Mouse (Mus musculus) heart, embryonic 13.5 days (tissue): ENCODE measurements around the gene Atl2. TPM values are rescaled to one million over a fixed set of nuclear protein-coding genes. Genes with fewer than 3 reads are reported as not detected.

ENCODE experiments used
- ATAC-seq: fragments of 200-750 bp; cut with Nextera tagmentation; 2 replicates; pipeline ENCODE4 v1.8.0; 2017; ENCODE audit warnings: moderate TSS enrichment; ENCODE audit not compliant: insufficient number of reproducible peaks, low FRiP score, low TSS enrichment; ENCODE audit errors: extremely low read depth
- H3K27ac ChIP-seq: fragments of 300-500 bp; sonication (generic); replicated peaks from 2 replicates; pipeline ENCODE4 v1.5.1; 2015; ENCODE audit warnings: moderate library complexity, mild to moderate bottlenecking, inconsistent platforms
- H3K27me3 ChIP-seq: fragments of 300-500 bp; sonication (generic); replicated peaks from 2 replicates; pipeline ENCODE4 v1.6.1; 2015; ENCODE audit warnings: mild to moderate bottlenecking, inconsistent platforms
- H3K36me3 ChIP-seq: fragments of 300-500 bp; sonication (generic); 2 replicates; pipeline ENCODE4 v1.6.1; 2015; ENCODE audit warnings: mild to moderate bottlenecking, inconsistent platforms
- H3K4me1 ChIP-seq: fragments of 300-500 bp; sonication (generic); 2 replicates; pipeline ENCODE4 v1.6.1; 2015; ENCODE audit warnings: inconsistent platforms
- H3K4me2 ChIP-seq: fragments of 300-500 bp; sonication (generic); 2 replicates; pipeline ENCODE4 v1.6.1; 2015; ENCODE audit warnings: inconsistent platforms, mild to moderate bottlenecking, moderate library complexity
- H3K4me3 ChIP-seq: fragments of 300-500 bp; sonication (generic); 2 replicates; pipeline ENCODE4 v1.5.1; 2015; ENCODE audit warnings: moderate library complexity, mild to moderate bottlenecking, inconsistent platforms
- H3K9ac ChIP-seq: fragments of 300-500 bp; sonication (generic); 2 replicates; pipeline ENCODE4 v1.6.1; 2015; ENCODE audit warnings: inconsistent platforms, mild to moderate bottlenecking, moderate library complexity
- H3K9me3 ChIP-seq: fragments of 300-500 bp; sonication (generic); 2 replicates; pipeline ENCODE4 v1.6.1; 2016; ENCODE audit warnings: inconsistent platforms
- WGBS: fragments of 180-500 bp; shearing (Covaris S2); methylation state at CpG from one replicate; pipeline ENCODE4 v1.1.7; 2015; ENCODE audit warnings: mixed read lengths; 5-methylcytosine and 5-hydroxymethylcytosine counted together
- polyA plus RNA-seq: library from polyadenylated mRNA; unstranded; fragments of >200 nt; fragmentation: Nextera tagmentation; extraction: Ambion mirVana; gene quantifications from 2 replicates; pipeline ENCODE4 v1.2.1, GENCODE M21; 2015

Gene Atl2
- polyA plus RNA-seq, 1 experiment from 2014 or later = 23.2 TPM

- WGBS = 64% methylated on average over 15 of the region's 15 CpGs
- Histone ChIP-seq H3K9ac (no peak overlapping the region), H3K27ac (peak overlapping the region; percentile 50), H3K27me3 (0 out of 2 replicates have a peak, but pooled peaks cover 5% of the 10 kb centered on the region), H3K36me3 (no peaks in the 10 kb centered on the region), H3K4me3 (no peak overlapping the region), H3K9me3 (no peaks in the 10 kb centered on the region), H3K4me1 (peaks cover 25% of the 10 kb centered on the region), H3K4me2 (no peak overlapping the region)
- ATAC-seq = no peak; the same call in 1 of the 2 replicates
These were observed 23.8 kb upstream of the Atl2 start for GRCm38 (mm10) chr17:79919566-79920350.

GRCm38 (mm10) chr17:79918484-79919004, 22.6 kb upstream of the Atl2 start:
- H3K9me3 ChIP-seq = no peaks in the 10 kb centered on the region
- no peak overlapping the region for H3K9ac ChIP-seq
- H3K4me1 ChIP-seq = peaks cover 25% of the 10 kb centered on the region
- H3K4me2 ChIP-seq = peak overlapping the region; percentile 57
- no peaks in the 10 kb centered on the region for H3K36me3 ChIP-seq
- 0 out of 2 replicates have a peak overlapping the region, but pooled peaks have one; percentile 11 for H3K4me3 ChIP-seq
- no peak overlapping the region for H3K27ac ChIP-seq
- ATAC-seq = peak; percentile 19; the same call in 1 of the 2 replicates
- WGBS = 19% methylated on average over 9 of the region's 9 CpGs
- H3K27me3 ChIP-seq = 0 out of 2 replicates have a peak, but pooled peaks cover 5% of the 10 kb centered on the region

GRCm38 (mm10) chr17:79916996-79917395, 21.1 kb upstream of the Atl2 start:
- Histone ChIP-seq H3K4me3 (no peak overlapping the region), H3K27ac (no peak overlapping the region), H3K27me3 (0 out of 2 replicates have a peak, but pooled peaks cover 5% of the 10 kb centered on the region), H3K4me2 (no peak overlapping the region), H3K36me3 (no peaks in the 10 kb centered on the region), H3K4me1 (peaks cover 28% of the 10 kb centered on the region), H3K9ac (no peak overlapping the region), H3K9me3 (no peaks in the 10 kb centered on the region)
- WGBS = 74% methylated on average over 9 of the region's 9 CpGs
- ATAC-seq = no peak

GRCm38 (mm10) chr17:79912174-79912573, 16.3 kb upstream of the Atl2 start:
- H3K36me3 ChIP-seq = no peaks in the 10 kb centered on the region
- H3K27ac ChIP-seq = no peak overlapping the region
- H3K4me1 ChIP-seq = 0 out of 2 replicates have a peak, but pooled peaks cover 7% of the 10 kb centered on the region
- H3K9ac ChIP-seq = no peak overlapping the region
- no peaks in the 10 kb centered on the region for H3K9me3 ChIP-seq
- ATAC-seq = no peak
- H3K27me3 ChIP-seq = 0 out of 2 replicates have a peak, but pooled peaks cover 4% of the 10 kb centered on the region
- no peak overlapping the region for H3K4me2 ChIP-seq
- WGBS = 35% methylated on average over 2 of the region's 2 CpGs
- H3K4me3 ChIP-seq = no peak overlapping the region

GRCm38 (mm10) chr17:79911718-79912117, 15.8 kb upstream of the Atl2 start:
- Histone ChIP-seq H3K36me3 (no peaks in the 10 kb centered on the region), H3K9me3 (no peaks in the 10 kb centered on the region), H3K4me1 (0 out of 2 replicates have a peak, but pooled peaks cover 7% of the 10 kb centered on the region), H3K9ac (no peak overlapping the region), H3K27me3 (no peaks in the 10 kb centered on the region), H3K27ac (no peak overlapping the region), H3K4me3 (no peak overlapping the region), H3K4me2 (no peak overlapping the region)
- ATAC-seq = no peak
- WGBS = 52% methylated on average over 3 of the region's 3 CpGs

GRCm38 (mm10) chr17:79909571-79909970, 13.6 kb upstream of the Atl2 start:
- WGBS = 75% methylated on average over 12 of the region's 12 CpGs
- no peaks in the 10 kb centered on the region for H3K27me3 ChIP-seq
- no peak for ATAC-seq
- no peak overlapping the region for H3K4me3 ChIP-seq
- 0 out of 2 replicates have a peak, but pooled peaks cover 7% of the 10 kb centered on the region for H3K4me1 ChIP-seq
- H3K9ac ChIP-seq = no peak overlapping the region
- no peak overlapping the region for H3K27ac ChIP-seq
- H3K4me2 ChIP-seq = no peak overlapping the region
- no peaks in the 10 kb centered on the region for H3K36me3 ChIP-seq
- H3K9me3 ChIP-seq = no peaks in the 10 kb centered on the region

- H3K4me2 ChIP-seq = no peak overlapping the region
- H3K27me3 ChIP-seq = no peaks in the 10 kb centered on the region
- no peaks in the 10 kb centered on the region for H3K36me3 ChIP-seq
- H3K9me3 ChIP-seq = no peaks in the 10 kb centered on the region
- no peak overlapping the region for H3K27ac ChIP-seq
- H3K4me3 ChIP-seq = no peak overlapping the region
- no peak for ATAC-seq
- no peak overlapping the region for H3K9ac ChIP-seq
- WGBS = 62% methylated on average over 4 of the region's 4 CpGs
- 0 out of 2 replicates have a peak, but pooled peaks cover 7% of the 10 kb centered on the region for H3K4me1 ChIP-seq
These were observed 11.8 kb upstream of the Atl2 start for GRCm38 (mm10) chr17:79907698-79908097.

GRCm38 (mm10) chr17:79906791-79907494, 11.0 kb upstream of the Atl2 start:
- no peak overlapping the region for H3K9ac ChIP-seq
- H3K4me3 ChIP-seq = no peak overlapping the region
- 81% methylated on average over 8 of the region's 8 CpGs for WGBS
- no peaks in the 10 kb centered on the region for H3K9me3 ChIP-seq
- no peaks in the 10 kb centered on the region for H3K36me3 ChIP-seq
- H3K4me1 ChIP-seq = 0 out of 2 replicates have a peak, but pooled peaks cover 4% of the 10 kb centered on the region
- no peak for ATAC-seq
- no peaks in the 10 kb centered on the region for H3K27me3 ChIP-seq
- H3K4me2 ChIP-seq = no peak overlapping the region
- H3K27ac ChIP-seq = no peak overlapping the region

- Histone ChIP-seq H3K36me3 (no peaks in the 10 kb centered on the region), H3K27me3 (no peaks in the 10 kb centered on the region), H3K27ac (no peak overlapping the region), H3K4me3 (no peak overlapping the region), H3K9me3 (no peaks in the 10 kb centered on the region), H3K9ac (no peak overlapping the region), H3K4me2 (no peak overlapping the region), H3K4me1 (no peaks in the 10 kb centered on the region)
- ATAC-seq = no peak
- WGBS = 75% methylated on average over 4 of the region's 4 CpGs
These were observed 8.7 kb upstream of the Atl2 start for GRCm38 (mm10) chr17:79904593-79904992.

- Histone ChIP-seq H3K9ac (no peak overlapping the region), H3K4me2 (no peak overlapping the region), H3K9me3 (no peaks in the 10 kb centered on the region), H3K27ac (no peak overlapping the region), H3K4me3 (no peak overlapping the region), H3K4me1 (peaks cover 4% of the 10 kb centered on the region), H3K27me3 (peaks cover 11% of the 10 kb centered on the region), H3K36me3 (no peaks in the 10 kb centered on the region)
- WGBS = 62% methylated on average over 6 of the region's 6 CpGs
- ATAC-seq = no peak
These were observed 5.3 kb upstream of the Atl2 start for GRCm38 (mm10) chr17:79901207-79901606.

GRCm38 (mm10) chr17:79898156-79898746, 2.3 kb upstream of the Atl2 start:
- Histone ChIP-seq H3K36me3 (no peaks in the 10 kb centered on the region), H3K4me1 (peaks cover 20% of the 10 kb centered on the region), H3K4me3 (no peak overlapping the region), H3K9me3 (no peaks in the 10 kb centered on the region), H3K27ac (no peak overlapping the region), H3K27me3 (peaks cover 11% of the 10 kb centered on the region), H3K9ac (no peak overlapping the region), H3K4me2 (no peak overlapping the region)
- no peak for ATAC-seq
- WGBS = 49% methylated on average over 6 of the region's 6 CpGs
